Mouse (Mus musculus) G1E (cell line): ENCODE results near the gene Npr1. TPM values are rescaled to one million over a fixed set of nuclear protein-coding genes. Genes with fewer than 3 reads are reported as not detected.

ENCODE experiments used
- ATAC-seq: 2 replicates; pipeline ENCODE4 v1.8.0; 2016; ENCODE audit warnings: mild to moderate bottlenecking; ENCODE audit not compliant: insufficient number of reproducible peaks, poor library complexity, low FRiP score, severe bottlenecking; ENCODE audit errors: extremely low read depth
- DNase-seq: peaks from one replicate; pipeline ENCODE4 v3.0.0; 2012; ENCODE audit warnings: low spot score
- H3K27me3 ChIP-seq: 2 replicates; pipeline ENCODE4 v1.6.1; 2012; ENCODE audit warnings: mild to moderate bottlenecking, low read length, inconsistent platforms; ENCODE audit not compliant: insufficient read depth
- H3K36me3 ChIP-seq: replicated peaks from 2 replicates; pipeline ENCODE3; 2012; ENCODE audit warnings: mild to moderate bottlenecking, inconsistent platforms
- H3K4me1 ChIP-seq: 2 replicates; pipeline ENCODE4 v1.6.1; 2012; ENCODE audit warnings: low read depth, low read length, inconsistent platforms, mixed read lengths; ENCODE audit not compliant: insufficient read depth
- H3K4me3 ChIP-seq: 2 replicates; pipeline ENCODE4 v1.5.1; 2012; ENCODE audit warnings: low read depth, mild to moderate bottlenecking, inconsistent platforms, low read length, moderate library complexity, mixed read lengths
- H3K9me3 ChIP-seq: replicated peaks from 2 replicates; pipeline ENCODE4 v1.6.1; 2012; ENCODE audit warnings: inconsistent platforms
- CTCF ChIP-seq: IDR thresholded peaks from 2 replicates; pipeline ENCODE4 v1.5.1; 2012; ENCODE audit warnings: low read depth, low read length, inconsistent platforms, mixed read lengths
- GATA1 ChIP-seq: IDR thresholded peaks from 2 replicates; pipeline ENCODE4 v1.6.1; 2012; ENCODE audit warnings: borderline replicate concordance, low read length, inconsistent platforms, mixed read lengths
- GATA2 ChIP-seq: IDR thresholded peaks from 2 replicates; pipeline ENCODE4 v1.6.1; 2012; ENCODE audit warnings: low read depth, low read length, inconsistent platforms, borderline replicate concordance
- POLR2AphosphoS5 ChIP-seq: IDR thresholded peaks from 2 replicates; pipeline ENCODE4 v1.6.1; 2012; ENCODE audit warnings: low read depth, low read length, inconsistent platforms; ENCODE audit not compliant: insufficient replicate concordance
- TAL1 ChIP-seq: conservative IDR thresholded peaks from 2 replicates; pipeline ENCODE4 v1.6.1; 2012; ENCODE audit warnings: low read depth, low read length, inconsistent platforms, mixed read lengths
- polyA plus RNA-seq: library from polyadenylated mRNA; stranded (reverse); fragments of >175 nt; gene quantifications from 2 replicates; pipeline ENCODE4 v1.2.3, GENCODE M21; 2012
- total RNA-seq, 2 experiments: library from RNA; stranded (forward) in 1 of 2; stranded (reverse) in 1 of 2; fragments of 200-1000 nt in 1 of 2; fragments of >200 nt in 1 of 2; fragmentation: Nextera tagmentation in 1 of 2; gene quantifications; 2 replicates each; pipeline ENCODE4 v1.2.3; 2014 to 2017

The Npr1 gene
- total and polyA plus RNA-seq, 3 experiments = not detected

DNA sequence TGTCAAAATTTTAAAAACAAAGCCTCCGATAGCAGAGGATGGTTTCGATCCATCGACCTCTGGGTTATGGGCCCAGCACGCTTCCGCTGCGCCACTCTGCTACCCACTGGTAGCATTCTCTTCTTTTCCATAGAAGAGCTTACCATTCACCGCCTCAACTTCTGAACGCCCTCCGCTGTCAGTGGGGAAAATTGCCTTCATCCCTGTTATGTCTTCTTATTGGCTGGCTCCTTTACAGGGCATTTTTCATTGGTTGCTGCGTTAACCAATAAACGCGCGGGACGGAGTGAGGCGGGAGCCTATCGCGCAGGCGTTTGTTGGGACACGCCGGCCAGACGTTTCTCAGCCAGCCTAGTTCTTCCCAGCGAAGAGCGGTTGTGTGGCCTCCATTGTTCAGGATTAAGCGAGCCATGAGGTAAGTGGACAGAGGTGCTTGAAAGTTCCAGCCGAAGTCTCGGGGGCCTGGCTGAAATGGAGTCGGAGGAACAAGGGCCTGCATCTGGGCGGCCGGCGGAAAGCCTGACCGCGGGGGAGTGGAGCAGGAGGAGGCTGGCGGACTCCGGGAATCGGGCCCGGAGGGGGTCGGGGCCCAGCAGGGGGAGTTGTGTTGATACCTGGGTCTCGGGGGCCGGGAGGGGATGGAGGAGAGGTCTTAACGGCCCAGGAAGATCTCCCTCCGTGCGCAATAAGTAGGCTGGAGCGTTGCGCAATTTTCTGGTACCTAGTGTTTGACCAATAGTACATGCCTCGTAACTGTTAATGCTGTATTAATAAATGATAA lies 10.4 kb upstream of the Npr1 start, which contains the start of gene Ilf2:
Gene Ilf2 (plus strand): TSS at position 296 of the 781 bp plus-strand sequence.
- ATAC-seq = peak; percentile 99
- no peaks in the 10 kb centered on the region for H3K27me3 ChIP-seq
- no peaks in the 10 kb centered on the region for H3K9me3 ChIP-seq
- peak; percentile 99 for DNase-seq
- peaks cover 26% of the 10 kb centered on the region for H3K36me3 ChIP-seq
- TF ChIP-seq TAL1 = no peak
- TF ChIP-seq GATA1 = no peak
- no peak for TF ChIP-seq POLR2AphosphoS5
- TF ChIP-seq GATA2 = no peak
- no peak for TF ChIP-seq CTCF
- H3K4me3 ChIP-seq = peak within 1 kb of the TSS; percentile 86
- peaks cover 21% of the 10 kb centered on the region for H3K4me1 ChIP-seq

DNA sequence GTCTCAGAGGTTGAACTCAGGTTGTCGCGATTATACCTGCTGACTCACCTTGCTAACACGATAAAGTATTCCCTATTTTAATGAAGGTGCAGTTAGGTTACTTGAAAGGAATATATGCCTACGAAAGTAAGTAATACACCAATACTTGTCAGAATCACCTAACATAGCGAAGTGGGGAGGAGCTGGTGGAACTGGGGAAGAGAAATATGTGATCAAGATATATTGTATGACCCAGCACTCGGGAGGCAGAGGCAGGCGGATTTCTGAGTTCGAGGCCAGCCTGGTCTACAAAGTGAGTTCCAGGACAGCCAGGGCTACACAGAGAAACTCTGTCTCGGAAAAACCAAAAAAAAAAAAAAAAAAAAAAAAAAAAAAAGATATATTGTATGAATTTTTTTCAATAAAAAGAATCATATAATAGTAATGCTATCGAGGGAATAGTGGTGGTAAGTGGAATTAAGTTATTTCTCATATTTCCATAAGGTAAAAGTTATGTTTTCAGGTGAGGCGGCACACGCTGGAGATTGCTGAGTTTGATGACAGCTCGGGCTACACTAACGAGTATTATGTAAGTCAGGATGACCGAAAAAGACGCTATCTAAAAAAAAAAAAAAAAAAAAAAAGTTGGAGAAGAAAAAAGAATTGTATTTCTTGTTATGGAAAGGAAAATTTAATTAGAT lies 9.6 kb upstream of the Npr1 start:
- DNase-seq = no peak
- H3K4me3 ChIP-seq = peak overlapping the region; percentile 55
- peaks cover 4% of the 10 kb centered on the region; the same call in 1 of the 2 replicates for H3K27me3 ChIP-seq
- peaks cover 19% of the 10 kb centered on the region for H3K36me3 ChIP-seq
- TF ChIP-seq POLR2AphosphoS5 = no peak
- no peak for TF ChIP-seq GATA1
- TF ChIP-seq CTCF = no peak
- TF ChIP-seq GATA2 = no peak
- no peak for TF ChIP-seq TAL1
- no peak for ATAC-seq
- no peaks in the 10 kb centered on the region for H3K9me3 ChIP-seq
- peaks cover 18% of the 10 kb centered on the region for H3K4me1 ChIP-seq

DNA sequence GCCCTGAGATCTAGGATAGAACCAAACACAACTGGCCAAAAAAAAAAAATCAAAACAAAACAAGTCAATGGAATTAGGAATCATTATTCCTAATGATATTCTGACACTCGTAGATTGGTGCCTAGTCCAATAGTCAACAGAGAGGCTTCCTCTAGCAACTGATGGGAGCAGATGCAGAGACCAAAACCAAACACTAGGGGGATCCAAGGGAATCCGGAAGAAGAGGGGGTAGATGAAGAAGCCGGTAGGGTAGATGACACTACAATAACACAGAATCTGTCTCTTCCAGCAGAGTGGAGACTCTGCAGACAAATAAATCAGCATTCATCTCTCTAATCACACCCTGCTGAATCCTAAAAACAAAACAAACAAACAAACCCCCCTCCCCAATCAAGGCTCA lies 6.5 kb upstream of the Npr1 start:
- Histone ChIP-seq H3K9me3 (no peaks in the 10 kb centered on the region), H3K36me3 (no peaks in the 10 kb centered on the region), H3K4me1 (peaks cover 16% of the 10 kb centered on the region), H3K27me3 (peaks cover 23% of the 10 kb centered on the region), H3K4me3 (no peak overlapping the region)
- DNase-seq = peak; percentile 70
- ATAC-seq = no peak
- peak; percentile 54 for TF ChIP-seq CTCF
- TF ChIP-seq TAL1 = no peak

DNA sequence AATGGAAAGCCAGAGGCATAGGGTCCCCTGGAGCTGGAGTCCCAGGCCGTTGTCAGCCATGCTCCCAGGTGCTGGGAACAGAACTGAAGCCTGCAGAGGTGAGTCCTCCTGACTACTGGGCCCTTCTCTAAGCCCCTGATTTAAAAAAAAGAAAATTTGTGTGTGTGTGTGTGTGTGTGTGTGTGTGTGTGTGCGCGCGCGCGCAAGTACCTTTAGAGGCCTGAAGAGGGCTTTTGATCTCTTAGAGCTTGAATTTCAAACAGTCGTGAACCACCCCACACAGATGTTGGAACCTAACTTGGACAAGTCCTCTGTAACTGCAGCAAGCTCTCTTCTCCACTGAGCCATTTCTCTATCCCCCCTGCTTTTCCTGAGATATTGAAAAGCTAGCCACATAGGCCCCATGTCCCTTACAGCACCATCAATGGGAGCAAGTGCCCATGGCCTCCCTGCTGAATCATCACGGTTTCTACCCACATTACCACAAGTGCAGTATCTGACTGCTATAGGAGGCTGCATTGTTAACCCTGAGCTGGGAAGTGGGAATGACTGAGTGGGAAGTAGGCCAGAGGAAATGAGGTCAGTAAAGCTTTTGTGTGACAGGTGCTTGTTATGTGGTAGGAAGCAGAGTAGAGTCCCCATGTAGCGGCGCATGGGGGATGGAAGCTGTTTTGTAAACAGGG lies 2.1 kb upstream of the Npr1 start:
- Histone ChIP-seq H3K9me3 (peaks cover 12% of the 10 kb centered on the region), H3K27me3 (peaks cover 55% of the 10 kb centered on the region), H3K4me3 (no peak overlapping the region), H3K4me1 (peaks cover 22% of the 10 kb centered on the region), H3K36me3 (no peaks in the 10 kb centered on the region)
- DNase-seq (no peak), ATAC-seq (no peak)
- TF ChIP-seq POLR2AphosphoS5 (no peak), TAL1 (no peak), GATA1 (no peak), CTCF (no peak), GATA2 (no peak)

DNA sequence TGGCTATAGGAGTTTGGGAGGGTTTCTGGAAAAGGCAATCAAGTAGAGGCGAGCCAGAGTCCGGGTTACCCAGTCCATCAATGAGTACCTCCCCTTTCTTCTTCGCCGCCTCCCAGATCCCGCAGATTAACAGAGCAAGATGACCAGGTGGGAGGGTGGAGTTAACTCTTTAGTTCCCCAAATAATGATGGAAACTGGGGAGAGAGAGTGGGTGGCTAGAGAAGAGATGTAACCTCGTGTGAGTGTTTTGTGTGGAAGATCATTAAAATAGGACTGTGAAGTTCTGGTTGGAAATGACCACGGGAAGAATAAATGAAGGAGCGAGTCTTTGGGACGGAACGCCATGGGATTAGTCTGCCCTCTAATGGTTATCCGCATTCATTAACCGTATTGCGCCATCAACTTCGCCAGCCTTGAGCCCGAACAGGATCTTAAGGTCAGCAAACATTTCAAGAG lies 673 bp upstream of the Npr1 start:
- peaks cover 69% of the 10 kb centered on the region for H3K27me3 ChIP-seq
- no peak for DNase-seq
- ATAC-seq = peak; percentile 34; the same call in 1 of the 2 replicates

DNA sequence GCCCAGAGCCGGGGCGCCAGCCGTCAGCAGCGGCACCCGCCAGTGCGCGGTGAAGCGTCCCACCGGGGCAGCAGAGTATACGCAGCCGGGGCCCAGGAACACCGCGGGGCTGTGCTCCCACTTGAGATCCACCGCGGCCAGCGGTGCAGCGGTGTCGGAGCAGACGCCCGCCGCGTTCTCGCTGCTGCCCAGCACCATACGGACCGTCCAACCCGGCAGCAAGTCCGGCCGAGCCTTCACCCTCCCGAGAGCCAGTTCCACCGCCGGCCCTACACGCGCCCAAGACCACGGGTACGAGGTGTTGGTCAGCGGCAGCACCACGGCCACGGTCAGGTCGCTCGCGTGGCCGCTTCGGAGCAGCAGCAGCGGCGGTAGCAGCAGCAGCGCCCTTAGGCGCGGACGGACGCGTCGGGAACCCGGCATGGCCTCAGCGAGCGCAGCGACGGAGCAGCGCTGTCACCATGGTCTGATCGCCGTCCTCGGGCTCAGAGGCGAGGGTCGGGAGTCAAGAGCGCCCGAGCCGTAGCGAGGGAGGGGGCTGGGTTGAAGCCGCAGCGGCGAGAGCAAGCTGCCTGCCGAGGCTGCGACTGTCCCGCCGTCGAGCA lies 483 bp downstream of the Npr1 start:
- Histone ChIP-seq H3K4me1 (peaks cover 13% of the 10 kb centered on the region), H3K36me3 (no peaks in the 10 kb centered on the region), H3K27me3 (peaks cover 76% of the 10 kb centered on the region), H3K9me3 (peaks cover 12% of the 10 kb centered on the region), H3K4me3 (peak overlapping the region; percentile 4; the same call in 1 of the 2 replicates)
- ATAC-seq (no peak), DNase-seq (no peak)
- TF ChIP-seq TAL1 = no peak
- no peak for TF ChIP-seq CTCF
- no peak for TF ChIP-seq GATA2
- no peak for TF ChIP-seq POLR2AphosphoS5
- TF ChIP-seq GATA1 = no peak

More for the DNA sequence above, 673 bp upstream of the Npr1 start:
- peak overlapping the region; percentile 51; the same call in 1 of the 2 replicates for H3K4me3 ChIP-seq
- H3K4me1 ChIP-seq = peaks cover 13% of the 10 kb centered on the region
- H3K36me3 ChIP-seq = no peaks in the 10 kb centered on the region
- peaks cover 12% of the 10 kb centered on the region for H3K9me3 ChIP-seq
- TF ChIP-seq GATA2 = no peak
- peak; percentile 38; the same call in 1 of the 2 replicates for TF ChIP-seq CTCF
